Mouse (Mus musculus) MEL (cell line): Measurements from ENCODE around the gene Cyp20a1. TPM values are rescaled to one million over a fixed set of nuclear protein-coding genes. Genes with fewer than 3 reads are reported as not detected.

Experiments
- DNase-seq: peaks from one replicate; pipeline ENCODE4 v3.0.0; 2011; ENCODE audit warnings: low read depth, low spot score
- H3K27ac ChIP-seq: 2 replicates; pipeline ENCODE4 v1.5.1; 2012; ENCODE audit warnings: low read depth, mild to moderate bottlenecking, control low read depth, low read length, moderate library complexity; ENCODE audit not compliant: control insufficient read depth
- H3K27me3 ChIP-seq, 2 experiments: fragments of 150-350 bp in 1 of 2; sonication (generic) in 1 of 2; 2 replicates each; pipeline ENCODE4 v1.6.1; 2012; ENCODE audit warnings: low read length in 2 of 2, mild to moderate bottlenecking in 2 of 2, improper control_type of control experiment in 1 of 2, moderate library complexity in 1 of 2; ENCODE audit not compliant: insufficient read depth in 2 of 2, control insufficient read depth in 1 of 2
- H3K36me3 ChIP-seq, 2 experiments: 2 replicates each; pipeline ENCODE4 v1.6.1; 2012 to 2014; ENCODE audit warnings: low read length in 2 of 2, improper control_type of control experiment in 1 of 2, inconsistent platforms in 1 of 2, mild to moderate bottlenecking in 1 of 2; ENCODE audit not compliant: insufficient read depth in 2 of 2, control insufficient read depth in 1 of 2
- H3K4me1 ChIP-seq, 2 experiments: fragments of 150-350 bp in 1 of 2; sonication (generic) in 1 of 2; 2 replicates each; pipeline ENCODE4 v1.6.1; 2012; ENCODE audit warnings: low read length in 2 of 2, improper control_type of control experiment in 1 of 2, mild to moderate bottlenecking in 1 of 2; ENCODE audit not compliant: insufficient read depth in 2 of 2, control insufficient read depth in 1 of 2
- H3K4me3 ChIP-seq, 2 experiments: fragments of 150-350 bp in 1 of 2; sonication (generic) in 1 of 2; 2 replicates each; pipeline ENCODE4 v1.5.1; 2012; ENCODE audit warnings: low read depth in 2 of 2, low read length in 2 of 2, mild to moderate bottlenecking in 2 of 2, moderate library complexity in 2 of 2, control low read depth in 1 of 2, improper control_type of control experiment in 1 of 2; ENCODE audit not compliant: control insufficient read depth in 1 of 2, insufficient read depth in 1 of 2
- H3K79me2 ChIP-seq: 2 replicates; pipeline ENCODE4 v1.6.1; 2012; ENCODE audit warnings: mild to moderate bottlenecking, low read length, moderate library complexity; ENCODE audit not compliant: control insufficient read depth, poor library complexity, insufficient read depth
- H3K9ac ChIP-seq: 2 replicates; pipeline ENCODE4 v1.6.1; 2012; ENCODE audit warnings: low read depth, mild to moderate bottlenecking, control low read depth, low read length, moderate library complexity; ENCODE audit not compliant: control insufficient read depth, poor library complexity, severe bottlenecking
- H3K9me3 ChIP-seq: fragments of 150-350 bp; sonication (generic); replicated peaks from 2 replicates; pipeline ENCODE4 v1.6.1; 2012; ENCODE audit warnings: mild to moderate bottlenecking, low read length, improper control_type of control experiment, moderate library complexity; ENCODE audit not compliant: insufficient read depth
- BHLHE40 ChIP-seq: IDR thresholded peaks from 2 replicates; pipeline ENCODE4 v1.6.1; 2012; ENCODE audit warnings: low read depth, mild to moderate bottlenecking, inconsistent platforms, low read length, improper control_type of control experiment, borderline replicate concordance
- CHD2 ChIP-seq: IDR thresholded peaks from 2 replicates; pipeline ENCODE4 v1.6.1; 2011; ENCODE audit warnings: low read length, improper control_type of control experiment
- CTCF ChIP-seq, 3 experiments: IDR thresholded peaks in 2 of 3; conservative IDR thresholded peaks in 1 of 3; 2 replicates each; pipeline ENCODE4 v1.5.1; 2011 to 2012; ENCODE audit warnings: low read length in 3 of 3, low read depth in 2 of 3, mild to moderate bottlenecking in 2 of 3, improper control_type of control experiment in 1 of 3, inconsistent platforms in 1 of 3, mixed read lengths in 1 of 3, moderate library complexity in 1 of 3; ENCODE audit not compliant: control insufficient read depth in 1 of 3, insufficient read depth in 1 of 3, poor library complexity in 1 of 3, severe bottlenecking in 1 of 3
- E2F4 ChIP-seq: IDR thresholded peaks from 2 replicates; pipeline ENCODE4 v1.6.1; 2011; ENCODE audit warnings: low read depth, low read length, improper control_type of control experiment, borderline replicate concordance
- EP300 ChIP-seq, 2 experiments: IDR thresholded peaks; 2 replicates each; pipeline ENCODE4 v1.6.1; 2011; ENCODE audit warnings: improper control_type of control experiment in 2 of 2, low read length in 2 of 2, low read depth in 1 of 2, mild to moderate bottlenecking in 1 of 2
- ETS1 ChIP-seq: IDR thresholded peaks from 2 replicates; pipeline ENCODE4 v1.6.1; 2012; ENCODE audit warnings: low read depth, mild to moderate bottlenecking, inconsistent platforms, low read length, improper control_type of control experiment, moderate library complexity
- GATA1 ChIP-seq: IDR thresholded peaks from 2 replicates; pipeline ENCODE4 v1.6.1; 2011; ENCODE audit warnings: low read depth, low read length, improper control_type of control experiment
- JUND ChIP-seq: IDR thresholded peaks from 2 replicates; pipeline ENCODE4 v1.6.1; 2011; ENCODE audit warnings: low read depth, mild to moderate bottlenecking, improper control_type of control experiment, low read length
- MAX ChIP-seq: IDR thresholded peaks from 2 replicates; pipeline ENCODE4 v1.6.1; 2011; ENCODE audit warnings: low read length, improper control_type of control experiment
- MAZ ChIP-seq: IDR thresholded peaks from 2 replicates; pipeline ENCODE4 v1.6.1; 2012; ENCODE audit warnings: low read depth, mild to moderate bottlenecking, inconsistent platforms, low read length, improper control_type of control experiment
- MYB ChIP-seq: IDR thresholded peaks from 2 replicates; pipeline ENCODE4 v1.6.1; 2011; ENCODE audit warnings: mild to moderate bottlenecking, low read depth, low read length, improper control_type of control experiment
- NELFE ChIP-seq: IDR thresholded peaks from 2 replicates; pipeline ENCODE4 v1.6.1; 2011; ENCODE audit warnings: low read depth, low read length, improper control_type of control experiment
- POLR2A ChIP-seq, 2 experiments: IDR thresholded peaks; 2 replicates each; pipeline ENCODE4 v1.6.1; 2011 to 2012; ENCODE audit warnings: low read length in 2 of 2, mild to moderate bottlenecking in 2 of 2, control low read depth in 1 of 2, improper control_type of control experiment in 1 of 2, low read depth in 1 of 2, moderate library complexity in 1 of 2; ENCODE audit not compliant: control insufficient read depth in 1 of 2, insufficient read depth in 1 of 2, poor library complexity in 1 of 2
- POLR2AphosphoS2 ChIP-seq: IDR thresholded peaks from 2 replicates; pipeline ENCODE4 v1.6.1; 2011; ENCODE audit warnings: low read length, improper control_type of control experiment
- TAL1 ChIP-seq: IDR thresholded peaks from 2 replicates; pipeline ENCODE4 v1.6.1; 2012; ENCODE audit warnings: mild to moderate bottlenecking, inconsistent platforms, low read length, moderate library complexity, mixed read lengths
- TBP ChIP-seq: IDR thresholded peaks from 2 replicates; pipeline ENCODE4 v1.8.0; 2011; ENCODE audit warnings: low read depth, low read length, improper control_type of control experiment
- TCF12 ChIP-seq: IDR thresholded peaks from 2 replicates; pipeline ENCODE4 v1.6.1; 2014; ENCODE audit warnings: low read depth, mild to moderate bottlenecking, inconsistent platforms, low read length, improper control_type of control experiment, moderate library complexity
- USF2 ChIP-seq, 2 experiments: IDR thresholded peaks; 2 replicates each; pipeline ENCODE4 v1.6.1; 2011 to 2012; ENCODE audit warnings: improper control_type of control experiment in 2 of 2, low read length in 2 of 2, borderline replicate concordance in 1 of 2, inconsistent platforms in 1 of 2, low read depth in 1 of 2, mild to moderate bottlenecking in 1 of 2; ENCODE audit not compliant: insufficient read depth in 1 of 2
- ZC3H11A ChIP-seq: IDR thresholded peaks from 2 replicates; pipeline ENCODE4 v1.6.1; 2012; ENCODE audit warnings: low read depth, mild to moderate bottlenecking, inconsistent platforms, low read length, improper control_type of control experiment
- polyA plus RNA-seq, 2 experiments: library from polyadenylated mRNA; stranded (reverse) in 1 of 2; unstranded in 1 of 2; fragments of >175 nt in 1 of 2; fragments of >200 nt in 1 of 2; gene quantifications; 2 replicates each; pipeline versions ENCODE4 v1.2.1 to v1.2.4; 2012; ENCODE audit warnings: low replicate concordance in 2 of 2, low read depth in 1 of 2; ENCODE audit not compliant: insufficient read length in 2 of 2, insufficient read depth in 1 of 2, missing spikeins in 1 of 2
- total RNA-seq: library from RNA; depleted of rRNA; stranded (reverse); fragments of 300-350 nt; gene quantifications from 2 replicates; pipeline ENCODE4 v1.2.3, GENCODE M21; 2012

Gene Cyp20a1
- total and polyA plus RNA-seq, 3 experiments, result 14.5 to 24.0 TPM; not detected in 1

DNA sequence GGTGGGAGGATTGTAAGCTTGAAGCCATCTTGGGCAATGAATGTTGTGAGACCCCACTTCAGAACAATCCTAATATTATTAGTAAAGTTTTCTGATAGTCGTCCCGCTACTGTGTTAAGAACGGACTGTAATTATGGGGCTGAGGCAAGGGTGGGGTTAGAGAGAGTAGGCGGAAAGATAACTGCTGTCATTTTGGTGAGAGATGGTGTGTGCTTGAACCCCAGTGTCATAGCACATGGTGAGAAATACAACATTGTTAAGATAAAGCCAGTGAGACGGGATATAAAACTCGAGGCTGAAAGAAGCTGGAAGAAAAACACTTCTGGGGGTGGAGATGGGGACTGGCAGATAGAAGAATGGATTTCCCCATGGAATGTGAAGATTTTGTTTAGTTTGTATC lies 1.5 kb downstream of the Cyp20a1 start (continued):
- 0 out of 2 replicates have a peak, but pooled peaks have one; percentile 45 for TF ChIP-seq TBP

DNA sequence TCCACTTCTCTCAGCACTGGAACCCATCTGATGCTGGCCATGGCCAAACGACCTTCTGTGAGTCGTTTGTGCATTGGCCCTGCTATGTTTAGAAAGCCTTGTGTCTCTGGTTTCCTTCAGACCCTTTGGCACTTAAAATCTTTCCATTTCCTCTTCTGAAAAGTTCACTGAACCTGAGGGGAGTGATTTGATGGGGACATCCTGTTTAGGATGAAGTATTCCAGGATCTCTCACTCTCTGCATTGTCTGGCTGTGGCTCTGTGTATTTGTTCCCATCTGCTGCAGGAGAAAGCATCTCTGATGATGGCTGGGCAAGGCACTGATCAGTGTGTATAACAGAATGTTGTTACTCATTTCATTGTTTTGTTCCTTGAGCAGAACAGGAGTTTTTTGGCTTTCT lies 2.6 kb downstream of the Cyp20a1 start:
- no peak overlapping the region for H3K4me3 ChIP-seq
- H3K9ac ChIP-seq, result no peak overlapping the region
- DNase-seq, result no peak
- H3K79me2 ChIP-seq, result peaks cover 5% of the 10 kb centered on the region; the same call in 1 of the 2 replicates
- peaks cover 0 to 6% of the 10 kb centered on the region in 2 experiments; a peak in 2 of 4 replicates for H3K4me1 ChIP-seq
- TF ChIP-seq TAL1, result no peak
- no peak for TF ChIP-seq E2F4
- no peak for TF ChIP-seq GATA1
- no peak for TF ChIP-seq POLR2A (IDR thresholded peaks at IDR 0.05; ENCODE audit: control insufficient read depth in 1 of 2, insufficient read depth in 1 of 2, low read depth in 1 of 2, low read length in 2 of 2, poor library complexity in 1 of 2)
- no peak for TF ChIP-seq MYB
- no peak for TF ChIP-seq NELFE
- TF ChIP-seq CTCF (IDR thresholded peaks at IDR 0.05 in 2 of 3, conservative IDR thresholded peaks at IDR 0.05 in 1 of 3; ENCODE audit: control insufficient read depth in 1 of 3, insufficient read depth in 1 of 3, low read depth in 2 of 3, low read length in 3 of 3, poor library complexity in 1 of 3, severe bottlenecking in 1 of 3), result no peak
- no peak for TF ChIP-seq USF2 (IDR thresholded peaks at IDR 0.05; ENCODE audit: borderline replicate concordance in 1 of 2, insufficient read depth in 1 of 2, low read depth in 1 of 2, low read length in 2 of 2)
- no peak for TF ChIP-seq JUND
- TF ChIP-seq CHD2, result no peak
- TF ChIP-seq MAZ, result no peak
- no peak for TF ChIP-seq MAX
- TF ChIP-seq POLR2AphosphoS2, result no peak
- no peak for TF ChIP-seq ETS1
- peaks cover 0 to 4% of the 10 kb centered on the region in 2 experiments; a peak in 2 of 4 replicates for H3K36me3 ChIP-seq
- H3K27me3 ChIP-seq, result no peaks in the 10 kb centered on the region
- H3K9me3 ChIP-seq, result no peaks in the 10 kb centered on the region
- H3K27ac ChIP-seq, result no peak overlapping the region

DNA sequence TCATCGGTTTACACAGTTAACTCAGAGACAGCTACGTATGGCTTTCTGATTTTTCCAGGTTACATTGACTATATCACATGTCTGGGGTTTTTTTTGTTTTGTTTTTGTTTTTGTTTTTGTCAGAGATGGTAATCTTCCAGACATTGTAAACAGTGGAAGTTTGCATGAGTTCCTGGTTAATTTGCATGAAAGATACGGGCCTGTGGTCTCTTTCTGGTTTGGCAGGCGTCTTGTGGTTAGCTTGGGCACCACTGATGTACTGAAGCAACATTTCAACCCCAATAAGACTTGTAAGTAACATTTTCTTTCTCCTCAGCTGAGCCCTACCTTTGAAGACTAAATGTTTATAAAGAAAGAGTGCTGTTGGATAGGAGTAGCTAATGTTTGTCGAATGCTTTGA lies 9.7 kb downstream of the Cyp20a1 start:
- peaks cover 0 to 16% of the 10 kb centered on the region in 2 experiments for H3K36me3 ChIP-seq
- H3K79me2 ChIP-seq, result peaks cover 5% of the 10 kb centered on the region; the same call in 1 of the 2 replicates
- no peak overlapping the region for H3K27ac ChIP-seq
- TF ChIP-seq GATA1, result peak; percentile 42; the same call in 1 of the 2 replicates
- 0 out of 2 replicates have a peak, but pooled peaks have one; percentile 9 for TF ChIP-seq TCF12
- TF ChIP-seq ZC3H11A, result no peak
- TF ChIP-seq BHLHE40, result no peak; the same call in 1 of the 2 replicates
- peak in 1 of 2 experiments; percentile 31; a peak in 1 of 4 replicates for TF ChIP-seq EP300 (IDR thresholded peaks at IDR 0.05; ENCODE audit: low read depth in 1 of 2, low read length in 2 of 2)
- TF ChIP-seq, all 39 proteins: peak for 3
- Histone ChIP-seq H3K27me3 (no peaks in the 10 kb centered on the region), H3K9me3 (no peaks in the 10 kb centered on the region), H3K9ac (no peak overlapping the region), H3K4me1 (peaks cover 2 to 14% of the 10 kb centered on the region in 2 experiments), H3K4me3 (no peak overlapping the region)
- peak; percentile 51 for DNase-seq
